Mouse (Mus musculus) forebrain, postnatal 0 days (tissue): ENCODE measurements around the gene Camk1g. TPM values are rescaled to one million over a fixed set of nuclear protein-coding genes. Genes with fewer than 3 reads are reported as not detected.
A peak's percentile ranks its signal among the peaks of the same experiment; 100 is the strongest.

Source experiments
- ATAC-seq: fragments of 200-750 bp; cut with Nextera tagmentation; 2 replicates; pipeline ENCODE4 v1.8.0; 2017; ENCODE audit warnings: mild to moderate bottlenecking, moderate library complexity
- DNase-seq: peaks from one replicate; pipeline ENCODE4 v3.0.0-alpha.2; 2015
- H3K27ac ChIP-seq: fragments of 300-500 bp; sonication (generic); 2 replicates; pipeline ENCODE4 v1.5.1; 2014; ENCODE audit warnings: low read depth, mild to moderate bottlenecking, antibody characterized with exemption, low read length, moderate library complexity, mixed read lengths
- H3K27me3 ChIP-seq: fragments of 300-500 bp; sonication (generic); 2 replicates; pipeline ENCODE4 v1.6.1; 2014; ENCODE audit warnings: mild to moderate bottlenecking, low read length, mixed read lengths; ENCODE audit not compliant: insufficient read depth
- H3K36me3 ChIP-seq: fragments of 300-500 bp; sonication (generic); 2 replicates; pipeline ENCODE4 v1.6.1; 2014; ENCODE audit warnings: mild to moderate bottlenecking, moderate library complexity; ENCODE audit not compliant: insufficient read depth
- H3K4me1 ChIP-seq: fragments of 300-500 bp; sonication (generic); 2 replicates; pipeline ENCODE4 v1.6.1; 2014; ENCODE audit warnings: antibody characterized with exemption; ENCODE audit not compliant: insufficient read depth
- H3K4me2 ChIP-seq: fragments of 300-500 bp; sonication (generic); 2 replicates; pipeline ENCODE4 v1.6.1; 2014; ENCODE audit warnings: low read depth, mild to moderate bottlenecking, moderate library complexity
- H3K4me3 ChIP-seq: fragments of 300-500 bp; sonication (generic); 2 replicates; pipeline ENCODE4 v1.5.1; 2014; ENCODE audit warnings: low read depth, low read length, mixed read lengths
- H3K9ac ChIP-seq: fragments of 300-500 bp; sonication (generic); 2 replicates; pipeline ENCODE4 v1.6.1; 2014; ENCODE audit warnings: mild to moderate bottlenecking
- H3K9me3 ChIP-seq: fragments of 300-500 bp; sonication (generic); 2 replicates; pipeline ENCODE4 v1.6.1; 2016; ENCODE audit warnings: low read length
- CTCF ChIP-seq: sonication (generic); IDR thresholded peaks from 2 replicates; pipeline ENCODE4 v1.5.1; 2016; ENCODE audit warnings: antibody characterized with exemption, control low read depth, low read depth
- WGBS: fragments of 180-500 bp; shearing (Covaris S2); extraction: QIAGEN DNeasy Blood & Tissue Kit; methylation state at CpG from one replicate; pipeline ENCODE4 v1.1.7; 2014; 5-methylcytosine and 5-hydroxymethylcytosine counted together
- polyA plus RNA-seq: library from polyadenylated mRNA; unstranded; fragments of >200 nt; fragmentation: Nextera tagmentation; extraction: Ambion mirVana; gene quantifications from 2 replicates; pipeline ENCODE4 v1.2.1, GENCODE M21; 2015
- total RNA-seq: library from RNA; depleted of rRNA; stranded (reverse); fragments of >200 nt; gene quantifications from 2 replicates; pipeline ENCODE4 v1.2.3, GENCODE M21; 2014; rRNA removed

The Camk1g gene
- total and polyA plus RNA-seq, 2 experiments from 2014 or later, result 46.0 to 56.1 TPM

DNA sequence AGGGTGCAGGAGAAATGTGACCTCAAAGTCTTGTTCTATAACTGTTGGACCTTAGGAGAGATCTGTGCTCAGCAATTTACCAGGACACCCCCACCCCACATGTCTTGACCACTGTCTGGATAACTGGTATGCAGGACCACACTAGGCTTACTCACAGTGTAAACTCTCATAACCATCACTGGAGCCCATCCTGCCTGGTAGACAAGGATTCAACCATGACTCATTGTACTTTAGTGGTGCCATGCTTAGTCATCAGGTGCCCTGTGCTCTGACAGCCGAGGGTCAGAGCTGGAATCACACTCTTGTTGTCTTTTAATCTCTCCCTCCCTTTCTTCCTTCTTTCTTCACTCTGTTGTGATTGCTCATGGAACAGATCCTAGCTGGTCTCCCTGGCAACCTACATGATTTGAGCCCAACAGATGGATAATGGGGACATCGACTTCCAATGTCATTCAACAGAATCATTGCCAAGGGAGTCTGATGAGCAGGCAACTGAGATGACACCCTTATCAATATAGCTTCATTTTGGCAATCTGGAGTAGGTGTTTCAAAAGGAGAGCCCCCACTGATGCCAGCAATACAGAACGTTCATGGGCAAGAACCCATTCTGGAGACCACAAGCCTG is 71.8 kb downstream of the Camk1g start:
- 50% methylated on average over 3 of the region's 3 CpGs for WGBS
- ATAC-seq, result peak; percentile 40; the same call in 1 of the 2 replicates
- TF ChIP-seq CTCF, result no peak
- no peaks in the 10 kb centered on the region for H3K27me3 ChIP-seq
- no peak overlapping the region for H3K27ac ChIP-seq
- no peak overlapping the region for H3K4me3 ChIP-seq
- H3K9me3 ChIP-seq, result no peaks in the 10 kb centered on the region
- H3K4me1 ChIP-seq, result no peaks in the 10 kb centered on the region
- no peak overlapping the region for H3K9ac ChIP-seq
- DNase-seq, result peak; percentile 43
- no peak overlapping the region for H3K4me2 ChIP-seq
- no peaks in the 10 kb centered on the region for H3K36me3 ChIP-seq

Other genes starting within 250 kb of the Camk1g start
- 11.4 and 18.6 TPM in 2 replicates for gene Diexf, start 240.0 kb downstream of the Camk1g start, total RNA-seq
- gene Diexf, start 240.0 kb downstream of the Camk1g start, polyA plus RNA-seq, result 4.0 and 6.2 TPM in 2 replicates
- gene Irf6, start 217.2 kb downstream of the Camk1g start, total RNA-seq, result 0.33 and 0.62 TPM in 2 replicates
- 0.29 and 0.48 TPM in 2 replicates for gene Irf6, start 217.2 kb downstream of the Camk1g start, polyA plus RNA-seq
- 16.2 and 18.2 TPM in 2 replicates for gene A130010J15Rik, start 202.3 kb downstream of the Camk1g start, total RNA-seq
- 9.6 and 10.8 TPM in 2 replicates for gene A130010J15Rik, start 202.3 kb downstream of the Camk1g start, polyA plus RNA-seq
- gene Traf3ip3, start 168.6 kb downstream of the Camk1g start, total RNA-seq, result 0.69 and 1.8 TPM in 2 replicates
- 1.6 and 2.1 TPM in 2 replicates for gene Traf3ip3, start 168.6 kb downstream of the Camk1g start, polyA plus RNA-seq
- 1.5 and 3.6 TPM in 2 replicates for gene Lamb3, start 162.6 kb downstream of the Camk1g start, total RNA-seq
- gene Lamb3, start 162.6 kb downstream of the Camk1g start, polyA plus RNA-seq, result 0.98 and 1.1 TPM in 2 replicates
- 1.8 TPM in 2 replicates for gene Hsd11b1, start 106.2 kb downstream of the Camk1g start, total RNA-seq
- 2.0 and 2.1 TPM in 2 replicates for gene Hsd11b1, start 106.2 kb downstream of the Camk1g start, polyA plus RNA-seq
- 5.7 and 11.0 TPM in 2 replicates for gene G0s2, start 97.1 kb downstream of the Camk1g start, total RNA-seq
- gene G0s2, start 97.1 kb downstream of the Camk1g start, polyA plus RNA-seq, result 4.7 and 5.0 TPM in 2 replicates